Mouse (Mus musculus) CD4-positive, CD25-positive, alpha-beta regulatory T cell, adult 4 months (primary cell): Measurements from ENCODE around the gene Micall2. TPM values are rescaled to one million over a fixed set of nuclear protein-coding genes. Genes with fewer than 3 reads are reported as not detected.
A peak's percentile ranks its signal among the peaks of the same experiment; 100 is the strongest.
"Not testable (repeated sequence)": the region's sequence is repeated elsewhere in the genome, so short reads cannot be mapped to it uniquely, and the experiment has no call there.

ENCODE experiments used
- ATAC-seq: one replicate; pipeline ENCODE4 v1.8.0; 2017
- polyA plus RNA-seq, 2 experiments: library from polyadenylated mRNA; unstranded; fragments of 100-300 nt; shearing (Covaris generic); gene quantifications; one replicate each; pipeline ENCODE4 v1.2.1; 2017

Gene Micall2
- not detected for polyA plus RNA-seq

GRCm38 (mm10) chr5:139735677-139736503 is at the start of gene Micall2:
Micall2 (minus strand) TSS chr5:139736336.
- ATAC-seq = peak; percentile 98

GRCm38 (mm10) chr5:139781406-139781805 is 45.3 kb upstream of the Micall2 start:
- no peak for ATAC-seq

- no peak for ATAC-seq
Measured at GRCm38 (mm10) chr5:139776966-139777365, 40.8 kb upstream of the Micall2 start.

GRCm38 (mm10) chr5:139775216-139775926 is 39.2 kb upstream of the Micall2 start, which contains the start of gene Ints1:
Ints1 (minus strand) TSS chr5:139775674.
- ATAC-seq = peak; percentile 100

- ATAC-seq = no peak
Measured at GRCm38 (mm10) chr5:139768216-139768615, 32.1 kb upstream of the Micall2 start.

GRCm38 (mm10) chr5:139764296-139764695 is 28.2 kb upstream of the Micall2 start:
- ATAC-seq = no peak

- no peak for ATAC-seq
Measured at GRCm38 (mm10) chr5:139758096-139758495, 22.0 kb upstream of the Micall2 start.

GRCm38 (mm10) chr5:139756586-139756985 is 20.4 kb upstream of the Micall2 start:
- no peak for ATAC-seq

- ATAC-seq = no peak
Measured at GRCm38 (mm10) chr5:139756135-139756534, 20.0 kb upstream of the Micall2 start.

- ATAC-seq = no peak
Measured at GRCm38 (mm10) chr5:139754753-139755152, 18.6 kb upstream of the Micall2 start.

- no peak for ATAC-seq
Measured at GRCm38 (mm10) chr5:139750535-139750934, 14.4 kb upstream of the Micall2 start.

GRCm38 (mm10) chr5:139749413-139750125 is 13.4 kb upstream of the Micall2 start:
- ATAC-seq = no peak

- ATAC-seq = peak; percentile 61
Measured at GRCm38 (mm10) chr5:139745771-139746170, 9.6 kb upstream of the Micall2 start.

- ATAC-seq = not testable (repeated sequence)
Measured at GRCm38 (mm10) chr5:139742640-139743039, 6.5 kb upstream of the Micall2 start.

- no peak for ATAC-seq
Measured at GRCm38 (mm10) chr5:139738592-139739315, 2.6 kb upstream of the Micall2 start.

- ATAC-seq = no peak
Measured at GRCm38 (mm10) chr5:139737841-139738591, 1.9 kb upstream of the Micall2 start.

- no peak for ATAC-seq
Measured at GRCm38 (mm10) chr5:139736504-139736940, 386 bp upstream of the Micall2 start.

- ATAC-seq = no peak
Measured at GRCm38 (mm10) chr5:139734746-139735145, 1.4 kb downstream of the Micall2 start.

GRCm38 (mm10) chr5:139734016-139734415 is 2.1 kb downstream of the Micall2 start:
- ATAC-seq = no peak

- ATAC-seq = no peak
Measured at GRCm38 (mm10) chr5:139732634-139733107, 3.5 kb downstream of the Micall2 start.
